Mouse (Mus musculus) lung, embryonic 16.5 days (tissue): ENCODE measurements around the gene B430305J03Rik. TPM values are rescaled to one million over a fixed set of nuclear protein-coding genes. Genes with fewer than 3 reads are reported as not detected.

Source experiments
- ATAC-seq: fragments of 200-750 bp; cut with Nextera tagmentation; 2 replicates; pipeline ENCODE4 v1.8.0; 2017; ENCODE audit warnings: low read depth, mild to moderate bottlenecking, moderate library complexity
- H3K27ac ChIP-seq: fragments of 300-500 bp; sonication (generic); 2 replicates; pipeline ENCODE4 v1.5.1; 2014; ENCODE audit warnings: mild to moderate bottlenecking, control low read depth, low read length
- H3K27me3 ChIP-seq: fragments of 300-500 bp; sonication (generic); 2 replicates; pipeline ENCODE4 v1.6.1; 2014; ENCODE audit warnings: low read depth, low read length, mixed read lengths; ENCODE audit not compliant: control insufficient read depth, insufficient read depth
- H3K36me3 ChIP-seq: fragments of 300-500 bp; sonication (generic); 2 replicates; pipeline ENCODE4 v1.6.1; 2014; ENCODE audit warnings: low read length; ENCODE audit not compliant: control insufficient read depth, insufficient read depth
- H3K4me1 ChIP-seq: fragments of 300-500 bp; sonication (generic); replicated peaks from 2 replicates; pipeline ENCODE4 v1.6.1; 2014; ENCODE audit warnings: low read length, mixed read lengths; ENCODE audit not compliant: control insufficient read depth, insufficient read depth
- H3K4me2 ChIP-seq: fragments of 300-500 bp; sonication (generic); 2 replicates; pipeline ENCODE4 v1.6.1; 2014; ENCODE audit warnings: low read depth, low read length, control low read depth
- H3K4me3 ChIP-seq: fragments of 300-500 bp; sonication (generic); 2 replicates; pipeline ENCODE4 v1.5.1; 2014; ENCODE audit warnings: mild to moderate bottlenecking, low read length, control low read depth
- H3K9ac ChIP-seq: fragments of 300-500 bp; sonication (generic); 2 replicates; pipeline ENCODE4 v1.6.1; 2014; ENCODE audit warnings: low read length, control low read depth
- H3K9me3 ChIP-seq: fragments of 300-500 bp; sonication (generic); 2 replicates; pipeline ENCODE4 v1.6.1; 2016; ENCODE audit warnings: low read length; ENCODE audit not compliant: control insufficient read depth
- WGBS: fragments of 180-500 bp; shearing (Covaris S2); extraction: QIAGEN DNeasy Blood & Tissue Kit; methylation state at CpG from one replicate; pipeline ENCODE4 v1.1.7; 2014; 5-methylcytosine and 5-hydroxymethylcytosine counted together
- polyA plus RNA-seq: library from polyadenylated mRNA; unstranded; fragments of >200 nt; fragmentation: Nextera tagmentation; extraction: Ambion mirVana; gene quantifications from 2 replicates; pipeline ENCODE4 v1.2.1, GENCODE M21; 2015

Gene B430305J03Rik
- polyA plus RNA-seq, 1 experiment from 2014 or later, result not detected

DNA sequence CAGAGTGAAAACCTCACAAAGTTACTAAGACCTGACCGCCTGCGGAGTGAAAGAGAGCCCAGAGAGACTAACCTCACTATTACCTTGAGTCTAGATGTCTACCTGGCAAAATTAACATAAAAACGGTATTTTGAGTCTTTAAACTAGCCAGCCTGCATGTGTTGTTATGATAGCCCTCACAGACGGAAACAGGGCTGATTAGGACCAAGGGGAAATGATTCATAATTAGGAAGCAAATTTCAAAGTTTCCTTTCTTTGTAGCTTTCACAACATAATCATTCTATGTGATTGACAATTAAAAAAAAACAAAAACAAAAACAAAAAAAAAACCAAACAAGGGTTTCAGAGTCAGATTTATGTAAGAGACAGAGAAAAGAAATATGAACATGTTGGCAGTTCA is 20.6 kb upstream of the B430305J03Rik start:
- Histone ChIP-seq H3K27me3 (no peaks in the 10 kb centered on the region), H3K4me3 (no peak overlapping the region), H3K9ac (no peak overlapping the region), H3K27ac (no peak overlapping the region), H3K4me2 (no peak overlapping the region), H3K36me3 (no peaks in the 10 kb centered on the region), H3K9me3 (no peaks in the 10 kb centered on the region), H3K4me1 (no peaks in the 10 kb centered on the region)
- WGBS, result 69% methylated on average over 4 of the region's 4 CpGs
- ATAC-seq, result no peak

DNA sequence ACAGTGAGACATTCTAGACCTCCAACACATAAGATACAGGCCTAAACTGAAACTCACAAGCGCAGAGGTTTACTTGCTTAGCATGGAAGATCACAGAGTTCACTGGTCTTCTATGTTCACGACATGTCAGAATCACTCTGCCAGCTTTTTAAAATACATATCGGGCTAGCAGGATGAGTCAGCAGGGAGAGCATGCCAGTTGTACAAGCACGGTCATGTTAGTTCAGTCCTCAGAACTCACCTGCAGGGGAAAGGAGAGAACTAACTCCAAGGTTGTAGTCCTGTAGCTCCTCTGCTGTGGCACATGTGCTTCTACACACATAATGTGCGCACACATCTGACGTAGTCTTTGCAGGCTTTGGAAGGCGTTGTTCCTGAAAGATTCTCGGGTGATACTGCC is 10.2 kb upstream of the B430305J03Rik start:
- no peak for ATAC-seq
- H3K4me3 ChIP-seq, result no peak overlapping the region
- 89% methylated on average over 8 of the region's 8 CpGs for WGBS
- no peaks in the 10 kb centered on the region for H3K36me3 ChIP-seq
- no peaks in the 10 kb centered on the region for H3K9me3 ChIP-seq
- H3K9ac ChIP-seq, result no peak overlapping the region
- H3K27me3 ChIP-seq, result no peaks in the 10 kb centered on the region
- no peak overlapping the region for H3K4me2 ChIP-seq
- no peak overlapping the region for H3K27ac ChIP-seq
- H3K4me1 ChIP-seq, result no peaks in the 10 kb centered on the region

DNA sequence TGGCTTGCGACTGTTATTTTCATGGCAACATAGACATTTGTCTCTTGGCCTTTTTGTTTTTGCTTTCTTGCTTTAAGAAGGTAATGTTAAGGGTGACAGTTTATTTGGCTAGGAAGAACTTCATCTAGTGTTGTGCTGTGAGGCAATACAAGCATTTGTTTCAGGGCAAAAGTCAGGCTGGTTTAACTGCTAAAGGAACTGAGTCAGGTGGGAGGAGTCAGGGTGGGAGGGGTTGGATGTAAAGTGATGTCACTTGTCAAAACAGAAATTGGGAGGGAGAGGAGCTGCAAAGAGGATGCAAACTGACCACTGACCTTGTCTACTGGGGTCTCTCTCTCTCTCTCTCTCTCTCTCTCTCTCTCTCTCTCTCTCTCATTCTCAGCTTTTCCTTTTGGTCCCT is 2.7 kb upstream of the B430305J03Rik start:
- no peak for ATAC-seq
- no peak overlapping the region for H3K27ac ChIP-seq
- no peak overlapping the region for H3K9ac ChIP-seq
- H3K4me3 ChIP-seq, result no peak overlapping the region
- H3K27me3 ChIP-seq, result no peaks in the 10 kb centered on the region
- no peaks in the 10 kb centered on the region for H3K9me3 ChIP-seq
- no peaks in the 10 kb centered on the region for H3K36me3 ChIP-seq
- peaks cover 18% of the 10 kb centered on the region for H3K4me1 ChIP-seq
- no peak overlapping the region for H3K4me2 ChIP-seq
- WGBS, result 88% methylated on average over 1 of the region's 1 CpGs

DNA sequence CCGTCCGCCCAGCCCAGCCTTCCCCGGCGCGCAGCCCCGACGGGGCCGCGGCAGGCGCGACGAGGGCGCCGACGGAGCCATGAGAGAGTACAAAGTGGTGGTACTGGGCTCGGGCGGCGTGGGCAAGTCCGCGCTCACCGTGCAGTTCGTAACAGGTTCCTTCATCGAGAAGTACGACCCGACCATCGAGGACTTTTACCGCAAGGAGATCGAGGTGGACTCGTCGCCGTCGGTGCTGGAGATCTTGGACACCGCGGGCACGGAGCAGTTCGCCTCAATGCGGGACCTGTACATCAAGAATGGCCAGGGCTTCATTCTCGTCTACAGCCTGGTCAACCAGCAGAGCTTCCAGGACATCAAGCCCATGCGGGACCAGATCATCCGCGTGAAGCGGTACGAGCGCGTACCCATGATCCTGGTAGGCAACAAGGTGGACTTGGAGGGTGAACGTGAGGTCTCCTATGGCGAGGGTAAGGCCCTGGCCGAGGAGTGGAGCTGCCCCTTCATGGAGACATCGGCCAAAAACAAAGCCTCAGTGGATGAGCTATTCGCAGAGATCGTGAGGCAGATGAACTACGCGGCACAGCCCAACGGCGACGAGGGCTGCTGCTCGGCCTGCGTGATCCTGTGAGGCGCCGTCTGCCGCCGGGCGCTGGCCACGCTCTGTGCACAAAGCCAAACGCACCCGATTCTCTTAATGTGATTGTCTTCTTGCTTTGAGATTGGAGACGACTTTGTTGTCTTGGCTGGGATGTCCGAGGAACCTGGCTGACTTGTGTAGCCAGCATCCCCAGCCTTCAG is 573 bp downstream of the B430305J03Rik start:
- Histone ChIP-seq H3K36me3 (no peaks in the 10 kb centered on the region), H3K9ac (peak overlapping the region; percentile 75), H3K27me3 (no peaks in the 10 kb centered on the region), H3K4me2 (peak overlapping the region; percentile 89), H3K4me3 (peak overlapping the region; percentile 91), H3K27ac (peak overlapping the region; percentile 79), H3K9me3 (no peaks in the 10 kb centered on the region), H3K4me1 (peaks cover 18% of the 10 kb centered on the region)
- under 1% methylated on average over 64 of the region's 68 CpGs for WGBS
- ATAC-seq, result no peak

DNA sequence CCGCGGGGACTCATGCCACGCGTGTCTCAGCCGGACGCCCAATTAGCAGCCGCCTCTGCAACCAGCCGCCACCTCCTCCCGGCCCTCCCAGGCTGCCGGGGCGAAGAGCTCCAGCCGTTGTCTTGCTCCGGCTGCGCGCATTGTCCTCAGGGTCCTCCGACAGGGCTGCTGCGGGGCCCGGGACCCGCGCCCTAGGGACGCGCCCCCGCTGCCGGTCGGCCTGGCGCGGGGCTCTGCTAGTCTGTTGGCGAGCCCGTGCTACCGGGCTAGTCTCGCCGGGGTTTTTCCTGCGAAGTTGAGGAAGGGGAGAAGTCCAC is 1.1 kb downstream of the B430305J03Rik start:
- peak; percentile 13 for ATAC-seq

DNA sequence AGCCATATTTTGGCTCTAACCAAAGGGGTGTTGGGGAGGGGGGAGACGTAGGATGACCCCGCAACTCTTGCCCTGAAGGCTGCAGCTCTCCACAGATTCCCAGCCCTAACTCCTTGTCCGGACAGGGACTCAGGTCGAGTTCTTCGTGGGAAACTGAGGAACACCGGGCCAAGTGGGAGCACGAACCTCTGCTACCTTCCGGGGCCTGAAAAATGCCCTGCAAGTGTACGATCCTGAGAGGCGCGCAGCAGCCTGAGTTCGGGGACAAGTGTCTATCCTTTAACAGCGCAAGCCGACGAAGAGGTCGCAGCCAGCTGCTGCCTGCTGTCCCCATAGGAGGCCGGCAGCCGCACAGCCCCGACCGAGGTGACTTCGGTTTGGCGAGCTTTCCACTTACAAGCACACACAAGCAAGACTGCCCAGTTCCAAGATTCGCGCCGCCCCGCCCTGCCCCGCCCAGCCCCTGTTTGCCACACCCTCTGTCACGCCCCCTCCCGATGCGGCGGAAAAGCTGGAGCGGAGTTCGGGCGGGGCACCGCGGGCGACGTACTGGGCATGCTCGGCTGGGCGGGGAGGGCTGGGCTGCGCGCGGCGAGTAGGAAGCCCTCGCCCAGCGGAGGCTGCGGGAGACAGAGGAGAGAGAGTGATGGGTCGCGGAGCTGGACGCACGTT is 1.6 kb downstream of the B430305J03Rik start:
- H3K9ac ChIP-seq, result peak overlapping the region; percentile 75
- 0% methylated on average over 49 of the region's 51 CpGs for WGBS
- no peaks in the 10 kb centered on the region for H3K36me3 ChIP-seq
- peak overlapping the region; percentile 94 for H3K27ac ChIP-seq
- peaks cover 18% of the 10 kb centered on the region for H3K4me1 ChIP-seq
- H3K27me3 ChIP-seq, result no peaks in the 10 kb centered on the region
- no peaks in the 10 kb centered on the region for H3K9me3 ChIP-seq
- peak overlapping the region; percentile 93 for H3K4me2 ChIP-seq
- peak overlapping the region; percentile 91 for H3K4me3 ChIP-seq
- peak; percentile 91 for ATAC-seq

More for the DNA sequence above, 1.1 kb downstream of the B430305J03Rik start:
- 0% methylated on average over 19 of the region's 33 CpGs for WGBS
- Histone ChIP-seq H3K36me3 (no peaks in the 10 kb centered on the region), H3K4me3 (peak overlapping the region; percentile 91), H3K27ac (peak overlapping the region; percentile 79), H3K9ac (peak overlapping the region; percentile 75), H3K9me3 (no peaks in the 10 kb centered on the region), H3K4me1 (peaks cover 18% of the 10 kb centered on the region), H3K27me3 (no peaks in the 10 kb centered on the region), H3K4me2 (peak overlapping the region; percentile 89)

DNA sequence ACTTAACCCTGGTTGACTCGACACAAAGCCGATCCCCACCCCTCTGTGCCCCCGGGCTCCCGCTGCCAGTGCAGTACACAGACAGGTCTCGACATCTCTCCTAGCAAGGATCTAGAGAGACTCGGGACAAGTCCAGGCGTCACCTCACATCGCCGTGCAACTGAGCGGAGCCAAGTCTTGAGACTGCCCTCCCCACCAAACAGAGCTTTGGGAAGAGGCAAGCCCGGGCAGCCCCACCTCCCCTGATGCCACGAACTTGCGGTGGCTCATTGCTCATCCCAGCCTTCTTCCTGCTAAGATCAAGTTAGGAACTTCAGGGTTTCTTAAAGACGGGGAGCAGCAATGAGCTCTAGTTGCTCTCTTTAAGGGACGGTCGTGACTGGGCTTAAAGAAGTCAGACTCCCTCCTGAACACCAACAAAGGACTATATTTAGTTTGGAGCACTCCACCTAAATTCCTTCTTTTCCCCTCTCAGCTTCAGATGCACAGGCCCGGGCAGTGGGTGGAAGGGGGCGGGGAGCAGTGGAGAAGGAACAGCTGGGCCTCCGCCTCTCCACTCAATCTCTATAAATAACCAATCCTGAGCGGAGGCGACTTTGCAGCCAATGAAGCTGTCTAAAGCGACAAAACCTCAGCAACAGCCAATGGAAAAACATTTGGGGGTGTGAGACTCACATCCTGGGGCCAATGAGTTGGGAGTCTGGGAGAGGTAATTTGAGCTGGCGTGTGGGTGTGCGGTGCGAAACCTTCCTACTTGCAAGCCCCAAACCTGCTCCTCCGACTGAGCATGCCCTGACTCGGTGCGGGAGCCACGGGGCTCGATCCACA is 2.4 kb downstream of the B430305J03Rik start:
- H3K36me3 ChIP-seq, result no peaks in the 10 kb centered on the region
- H3K27me3 ChIP-seq, result no peaks in the 10 kb centered on the region
- ATAC-seq, result peak; percentile 95
- H3K4me3 ChIP-seq, result peak overlapping the region; percentile 91
- no peaks in the 10 kb centered on the region for H3K9me3 ChIP-seq
- H3K27ac ChIP-seq, result peak overlapping the region; percentile 96
- H3K9ac ChIP-seq, result peak overlapping the region; percentile 75
- H3K4me1 ChIP-seq, result peaks cover 18% of the 10 kb centered on the region
- WGBS, result 0% methylated on average over 30 of the region's 30 CpGs
- H3K4me2 ChIP-seq, result peak overlapping the region; percentile 93

DNA sequence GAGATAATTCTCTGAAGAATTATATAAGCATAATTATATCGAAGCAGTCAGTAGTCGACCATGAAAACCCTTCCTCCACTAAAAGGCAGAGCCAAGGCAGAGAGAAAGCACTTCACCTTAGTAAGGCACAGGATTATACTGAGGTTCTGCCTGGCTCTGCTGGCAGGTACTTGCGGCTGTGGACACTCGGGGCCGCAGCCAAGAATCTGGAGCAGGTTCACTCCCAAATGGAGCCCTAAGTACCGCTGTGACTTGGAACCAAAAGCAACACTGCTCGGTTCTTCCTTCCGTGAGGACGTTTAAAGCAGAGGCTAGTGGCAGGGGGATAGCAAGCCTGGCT is 3.0 kb downstream of the B430305J03Rik start:
- Histone ChIP-seq H3K27me3 (no peaks in the 10 kb centered on the region), H3K27ac (peak overlapping the region; percentile 96), H3K9ac (peak overlapping the region; percentile 74), H3K4me3 (peak overlapping the region; percentile 91), H3K4me1 (peaks cover 13% of the 10 kb centered on the region), H3K4me2 (peak overlapping the region; percentile 93), H3K36me3 (no peaks in the 10 kb centered on the region), H3K9me3 (no peaks in the 10 kb centered on the region)
- ATAC-seq, result no peak
- 4% methylated on average over 9 of the region's 9 CpGs for WGBS

DNA sequence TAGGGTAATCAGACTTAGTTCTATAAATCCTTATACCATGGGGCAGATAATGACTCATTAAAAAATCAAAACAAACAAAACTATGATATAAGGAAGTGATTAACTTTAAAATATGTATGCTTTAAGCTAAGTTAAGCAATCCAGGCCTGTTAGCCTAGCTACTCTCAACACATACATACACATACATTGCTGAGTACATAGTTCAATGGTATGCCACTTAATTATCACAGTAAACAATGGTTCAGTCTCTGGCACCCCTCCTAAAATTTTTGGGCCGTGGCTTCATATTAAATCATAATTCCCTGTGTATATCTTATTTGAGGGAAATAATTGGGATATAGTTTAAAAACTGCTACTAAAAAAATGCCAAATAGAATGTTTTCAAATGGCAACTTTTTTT is 4.4 kb downstream of the B430305J03Rik start, which contains the start of gene Rap2b:
Gene Rap2b, plus strand, starts transcription at position 301 of the 400 bp plus-strand sequence.
- ATAC-seq, result no peak
- no peak within 1 kb of the TSS for H3K4me2 ChIP-seq
- peaks cover 5% of the 10 kb centered on the region; the same call in 1 of the 2 replicates for H3K4me1 ChIP-seq
- H3K36me3 ChIP-seq, result no peaks in the 10 kb centered on the region
- H3K9me3 ChIP-seq, result no peaks in the 10 kb centered on the region
- H3K27ac ChIP-seq, result no peak within 1 kb of the TSS
- no peak within 1 kb of the TSS for H3K9ac ChIP-seq
- H3K27me3 ChIP-seq, result no peaks in the 10 kb centered on the region
- 49% methylated on average over 1 of the region's 1 CpGs for WGBS
- H3K4me3 ChIP-seq, result no peak within 1 kb of the TSS
